Mouse (Mus musculus) ZHBTc4 (cell line): Measurements from ENCODE around the gene Rell1.

Source experiments
- DNase-seq: peaks from one replicate; pipeline ENCODE4 v3.0.0-alpha.2; 2011; ENCODE audit warnings: low read depth, low spot score

Gene Rell1

GRCm38 (mm10) chr5:63968443-63969415, at the start of gene Rell1:
Gene Rell1 (minus strand): TSS chr5:63968897.
- DNase-seq = peak; percentile 99

GRCm38 (mm10) chr5:64012596-64013366, 44.1 kb upstream of the Rell1 start:
- peak; percentile 49 for DNase-seq

GRCm38 (mm10) chr5:64006548-64006947, 37.9 kb upstream of the Rell1 start:
- no peak for DNase-seq

GRCm38 (mm10) chr5:64003302-64003701, 34.6 kb upstream of the Rell1 start:
- DNase-seq = no peak

GRCm38 (mm10) chr5:63993865-63994264, 25.2 kb upstream of the Rell1 start:
- peak; percentile 35 for DNase-seq

- no peak for DNase-seq
Observed at GRCm38 (mm10) chr5:63990675-63991074, 22.0 kb upstream of the Rell1 start.

GRCm38 (mm10) chr5:63986337-63986736, 17.6 kb upstream of the Rell1 start:
- no peak for DNase-seq

GRCm38 (mm10) chr5:63982296-63982695, 13.6 kb upstream of the Rell1 start:
- DNase-seq = no peak

GRCm38 (mm10) chr5:63970991-63971390, 2.3 kb upstream of the Rell1 start:
- peak; percentile 77 for DNase-seq

- DNase-seq = peak; percentile 78
Observed at GRCm38 (mm10) chr5:63970281-63970732, 1.6 kb upstream of the Rell1 start.

GRCm38 (mm10) chr5:63969476-63970112, 897 bp upstream of the Rell1 start:
- DNase-seq = no peak

GRCm38 (mm10) chr5:63967591-63968141, 1.0 kb downstream of the Rell1 start:
- DNase-seq = no peak

- DNase-seq = no peak
Observed at GRCm38 (mm10) chr5:63966379-63966778, 2.3 kb downstream of the Rell1 start.

- DNase-seq = no peak
Observed at GRCm38 (mm10) chr5:63965946-63966345, 2.8 kb downstream of the Rell1 start.

GRCm38 (mm10) chr5:63964576-63964975, 4.1 kb downstream of the Rell1 start:
- DNase-seq = peak; percentile 42

- DNase-seq = no peak
Observed at GRCm38 (mm10) chr5:63961726-63962125, 7.0 kb downstream of the Rell1 start.

GRCm38 (mm10) chr5:63960565-63960964, 8.1 kb downstream of the Rell1 start:
- DNase-seq = no peak

- DNase-seq = peak; percentile 74
Observed at GRCm38 (mm10) chr5:63958963-63959708, 9.6 kb downstream of the Rell1 start.

- DNase-seq = peak; percentile 43
Observed at GRCm38 (mm10) chr5:63957607-63958006, 11.1 kb downstream of the Rell1 start.

- peak; percentile 46 for DNase-seq
Observed at GRCm38 (mm10) chr5:63956411-63956810, 12.3 kb downstream of the Rell1 start.
